Mouse (Mus musculus) heart, postnatal 0 days (tissue): ENCODE results near the gene Rnaset2a.
"Not testable (repeated sequence)": the region's sequence is repeated elsewhere in the genome, so short reads cannot be mapped to it uniquely, and the experiment has no call there.

ENCODE experiments used
- CTCF ChIP-seq: IDR thresholded peaks from 2 replicates; pipeline ENCODE4 v1.5.1; 2016; ENCODE audit warnings: antibody characterized with exemption, control low read depth, low read depth
- EP300 ChIP-seq: IDR thresholded peaks from 2 replicates; pipeline ENCODE4 v1.6.1; 2016; ENCODE audit warnings: antibody characterized with exemption, low read depth

DNA sequence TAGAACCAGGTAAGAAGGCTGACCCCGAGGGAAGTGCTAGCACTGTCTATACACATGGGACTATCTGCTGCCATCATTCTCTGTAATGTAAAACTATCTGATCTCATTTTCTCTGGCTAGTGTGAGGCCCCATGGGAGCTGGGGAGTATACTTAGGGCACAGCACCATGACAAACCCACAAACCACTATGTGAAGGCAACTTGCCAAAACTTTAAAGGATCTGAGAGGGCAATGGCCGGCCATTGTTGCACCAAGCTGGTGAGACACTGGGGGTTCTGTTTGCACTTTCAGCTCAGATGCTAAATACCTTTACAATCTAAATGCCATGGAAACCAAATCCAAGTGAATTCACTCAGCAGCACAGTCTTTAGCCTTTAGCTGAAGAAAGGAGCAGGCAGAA lies 78.0 kb downstream of the Rnaset2a start:
- TF ChIP-seq EP300, CTCF: not testable (repeated sequence)
